Mouse (Mus musculus) hindbrain, embryonic 11.5 days (tissue): ENCODE measurements around the gene 4930404N11Rik. TPM values are rescaled to one million over a fixed set of nuclear protein-coding genes. Genes with fewer than 3 reads are reported as not detected.
A peak's percentile ranks its signal among the peaks of the same experiment; 100 is the strongest.

ENCODE experiments used
- ATAC-seq: fragments of 200-750 bp; cut with Nextera tagmentation; 2 replicates; pipeline ENCODE4 v1.8.0; 2017; ENCODE audit warnings: mild to moderate bottlenecking, moderate TSS enrichment, moderate library complexity; ENCODE audit not compliant: low FRiP score
- DNase-seq: peaks from one replicate; pipeline ENCODE4 v3.0.0-alpha.2; 2015; ENCODE audit warnings: low spot score
- H3K27ac ChIP-seq: fragments of 300-500 bp; sonication (generic); 2 replicates; pipeline ENCODE4 v1.5.1; 2014; ENCODE audit warnings: mild to moderate bottlenecking, low read depth, low read length
- H3K27me3 ChIP-seq: fragments of 300-500 bp; sonication (generic); 2 replicates; pipeline ENCODE4 v1.6.1; 2014; ENCODE audit warnings: mild to moderate bottlenecking, low read length, moderate library complexity, mixed read lengths; ENCODE audit not compliant: control insufficient read depth, insufficient read depth
- H3K36me3 ChIP-seq: fragments of 300-500 bp; sonication (generic); 2 replicates; pipeline ENCODE4 v1.6.1; 2014; ENCODE audit warnings: mild to moderate bottlenecking, low read length, moderate library complexity, mixed read lengths; ENCODE audit not compliant: control insufficient read depth, insufficient read depth
- H3K4me1 ChIP-seq: fragments of 300-500 bp; sonication (generic); replicated peaks from 2 replicates; pipeline ENCODE4 v1.6.1; 2014; ENCODE audit warnings: low read length, mixed read lengths; ENCODE audit not compliant: control insufficient read depth, insufficient read depth
- H3K4me2 ChIP-seq: fragments of 300-500 bp; sonication (generic); replicated peaks from 2 replicates; pipeline ENCODE4 v1.6.1; 2014; ENCODE audit warnings: mild to moderate bottlenecking, low read depth, low read length
- H3K4me3 ChIP-seq: fragments of 300-500 bp; sonication (generic); 2 replicates; pipeline ENCODE4 v1.5.1; 2014; ENCODE audit warnings: low read depth, low read length
- H3K9ac ChIP-seq: fragments of 300-500 bp; sonication (generic); 2 replicates; pipeline ENCODE4 v1.6.1; 2014; ENCODE audit warnings: low read depth, low read length
- H3K9me3 ChIP-seq: fragments of 300-500 bp; sonication (generic); 2 replicates; pipeline ENCODE4 v1.6.1; 2016; ENCODE audit warnings: low read length; ENCODE audit not compliant: control insufficient read depth
- WGBS: fragments of 180-500 bp; shearing (Covaris S2); extraction: QIAGEN DNeasy Blood & Tissue Kit; methylation state at CpG from one replicate; pipeline ENCODE4 v1.1.7; 2014; 5-methylcytosine and 5-hydroxymethylcytosine counted together
- polyA plus RNA-seq: library from polyadenylated mRNA; unstranded; fragments of >200 nt; fragmentation: Nextera tagmentation; extraction: Ambion mirVana; gene quantifications from 2 replicates; pipeline ENCODE4 v1.2.1, GENCODE M21; 2014

The 4930404N11Rik gene
- polyA plus RNA-seq, 1 experiment from 2014 or later: not detected

DNA sequence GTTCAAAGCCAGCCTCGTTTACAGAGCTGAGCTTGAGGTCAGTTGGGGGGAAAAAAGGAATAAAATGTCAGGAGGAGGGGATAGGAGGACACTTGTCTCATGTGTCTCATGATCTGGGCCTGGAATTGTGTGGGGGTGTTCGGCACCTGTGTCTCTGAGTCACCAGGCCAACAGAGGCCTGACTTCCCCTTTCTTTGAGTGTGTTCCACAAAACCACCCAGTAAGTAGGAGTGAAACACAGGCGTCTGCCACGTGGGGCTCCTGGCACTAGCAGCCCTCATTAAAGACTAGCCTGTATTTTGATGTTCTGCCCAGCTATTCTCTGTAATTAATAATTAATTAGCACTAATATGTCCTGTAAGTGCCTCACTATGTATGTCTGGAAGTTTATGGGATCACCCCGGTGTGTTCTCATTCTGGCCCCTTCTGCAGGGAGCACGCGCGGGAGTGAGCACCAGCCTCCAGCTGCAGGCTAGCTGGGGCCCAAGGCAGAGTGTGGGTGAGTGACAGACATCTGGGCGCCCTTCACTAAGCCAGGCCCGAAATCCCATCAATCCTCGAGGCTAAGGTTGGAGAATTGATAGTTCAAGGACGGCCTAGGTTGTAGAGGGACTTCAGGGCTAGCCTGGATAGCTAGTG, 9.1 kb downstream of the 4930404N11Rik start:
- no peak for DNase-seq
- Histone ChIP-seq H3K27me3 (no peaks in the 10 kb centered on the region; the same call in 1 of the 2 replicates), H3K9me3 (no peaks in the 10 kb centered on the region), H3K36me3 (no peaks in the 10 kb centered on the region), H3K9ac (no peak overlapping the region), H3K4me2 (no peak overlapping the region), H3K4me1 (peaks cover 9% of the 10 kb centered on the region; the same call in 1 of the 2 replicates), H3K4me3 (no peak overlapping the region; the same call in 1 of the 2 replicates), H3K27ac (no peak overlapping the region)
- ATAC-seq: peak; percentile 2; the same call in 1 of the 2 replicates
- 61% methylated on average over 12 of the region's 12 CpGs for WGBS

GRCm38 (mm10) chr10:81355533-81355932, 10.1 kb downstream of the 4930404N11Rik start:
- Histone ChIP-seq H3K27ac (no peak overlapping the region), H3K4me1 (peaks cover 9% of the 10 kb centered on the region; the same call in 1 of the 2 replicates), H3K36me3 (no peaks in the 10 kb centered on the region), H3K9ac (0 out of 2 replicates have a peak overlapping the region, but pooled peaks have one; percentile 11), H3K27me3 (no peaks in the 10 kb centered on the region; the same call in 1 of the 2 replicates), H3K9me3 (no peaks in the 10 kb centered on the region), H3K4me2 (no peak overlapping the region), H3K4me3 (no peak overlapping the region)
- 81% methylated on average over 4 of the region's 4 CpGs for WGBS
- ATAC-seq (no peak), DNase-seq (no peak)

DNA sequence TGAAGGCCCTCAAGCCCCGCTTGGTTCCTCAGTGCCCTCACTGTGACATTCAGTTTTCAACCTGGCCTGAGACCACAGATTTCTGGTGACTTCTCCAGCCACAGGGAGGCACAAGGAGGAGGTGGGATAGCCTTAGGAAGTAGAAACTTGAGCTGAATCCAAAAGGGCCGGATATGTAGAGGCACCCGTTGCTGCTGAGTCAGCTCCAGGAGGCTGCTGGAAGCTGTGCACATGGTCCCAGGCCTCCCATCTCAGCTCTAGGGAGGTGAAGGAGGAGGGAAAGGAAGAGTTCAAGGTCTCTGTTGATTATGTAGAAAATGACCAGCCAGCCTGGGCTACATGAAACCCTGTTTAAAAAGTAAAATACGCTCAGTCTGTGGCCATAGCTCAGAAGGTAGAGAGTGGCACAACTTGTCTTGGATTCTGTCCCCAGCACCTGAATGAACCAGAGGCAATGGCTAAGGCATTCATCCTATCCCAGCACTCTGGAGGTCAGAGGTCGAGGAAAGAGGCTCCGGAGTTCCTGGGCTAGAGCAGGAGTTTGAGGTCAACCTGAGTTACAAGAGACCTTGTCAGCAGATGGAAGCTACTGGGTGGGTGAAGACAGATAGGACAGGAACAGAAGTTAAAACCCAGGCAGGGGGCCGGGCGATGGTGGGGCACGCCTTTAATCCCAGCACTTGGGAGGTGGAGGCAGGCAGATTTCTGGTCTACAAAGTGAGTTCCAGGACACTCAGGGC, 10.7 kb downstream of the 4930404N11Rik start:
- WGBS: 68% methylated on average over 9 of the region's 9 CpGs
- Histone ChIP-seq H3K4me3 (no peak overlapping the region), H3K9me3 (no peaks in the 10 kb centered on the region), H3K36me3 (no peaks in the 10 kb centered on the region), H3K27ac (no peak overlapping the region), H3K9ac (no peak overlapping the region), H3K27me3 (no peaks in the 10 kb centered on the region; the same call in 1 of the 2 replicates), H3K4me1 (peaks cover 9% of the 10 kb centered on the region; the same call in 1 of the 2 replicates), H3K4me2 (no peak overlapping the region)
- ATAC-seq: no peak
- DNase-seq: no peak

DNA sequence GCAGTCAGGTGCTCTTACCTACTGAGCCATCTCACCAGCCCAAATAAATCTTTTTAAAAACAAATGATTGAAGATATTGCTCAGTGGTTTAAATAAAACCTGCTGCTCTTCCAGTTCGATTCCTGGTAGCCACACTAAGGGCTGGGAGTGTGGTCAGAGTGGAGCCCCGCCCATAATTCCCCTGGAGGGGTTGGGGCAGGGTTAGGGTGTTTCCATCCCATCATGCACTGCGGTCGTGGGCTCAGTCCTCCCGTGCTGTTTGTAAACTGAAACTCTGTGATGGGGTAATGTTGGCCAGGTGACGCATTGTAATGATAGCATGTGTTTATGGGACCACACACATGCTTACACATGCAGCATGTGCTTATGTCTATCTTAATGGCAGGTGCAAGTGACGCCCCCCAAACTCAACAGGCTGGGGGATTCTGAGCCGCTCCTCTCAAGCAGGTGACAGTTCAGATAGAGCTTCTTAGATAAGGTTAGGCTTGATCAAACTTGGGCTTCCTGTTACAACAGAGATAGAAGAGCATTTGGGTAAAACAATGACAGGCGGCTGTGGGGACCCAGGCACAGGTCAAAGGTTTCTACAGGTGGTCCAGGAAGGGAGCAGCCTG, 13.8 kb downstream of the 4930404N11Rik start:
- 27% methylated on average over 9 of the region's 9 CpGs for WGBS
- ATAC-seq: no peak
- no peak overlapping the region for H3K4me2 ChIP-seq

DNA sequence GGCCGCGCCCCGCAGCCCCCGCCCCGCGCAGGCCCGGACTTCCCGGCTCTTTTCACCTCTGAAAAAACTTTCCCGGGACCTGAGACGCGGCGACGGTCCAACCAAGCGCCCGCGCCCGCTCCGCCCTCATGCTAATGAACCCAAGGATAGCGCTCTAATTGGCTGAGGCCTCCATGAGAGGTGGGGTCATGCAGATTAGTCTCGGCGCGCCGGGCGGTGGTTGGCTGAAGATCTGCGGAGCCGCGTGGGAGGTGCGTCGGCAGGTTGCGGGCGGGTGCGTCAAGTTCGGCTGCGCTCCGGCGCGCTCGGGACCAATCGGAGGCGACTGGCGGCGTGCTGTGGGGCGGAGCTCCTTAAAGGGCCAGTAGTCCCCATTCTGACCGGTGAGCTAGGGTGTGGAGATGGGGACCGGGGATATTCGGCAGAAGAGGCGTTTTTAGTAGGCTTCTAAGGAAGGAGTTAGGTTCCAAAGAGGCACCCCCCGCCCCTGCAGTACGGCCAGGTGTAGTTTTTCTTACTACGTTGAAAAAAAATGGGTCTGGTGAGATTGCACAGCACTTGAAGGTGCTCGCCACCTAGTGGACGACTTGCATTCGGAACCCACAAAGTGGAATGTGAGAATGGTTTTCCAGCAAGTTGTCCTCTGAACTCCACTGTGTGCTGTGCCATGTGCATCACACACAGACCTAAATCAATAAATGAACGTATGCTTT, 15.1 kb downstream of the 4930404N11Rik start, which contains the start of gene Hmg20b:
Gene Hmg20b (minus strand): TSS at position 130 of the 713 bp plus-strand sequence.
- peak within 1 kb of the TSS; percentile 68; the same call in 1 of the 2 replicates for H3K27ac ChIP-seq
- peaks cover 7% of the 10 kb centered on the region; the same call in 1 of the 2 replicates for H3K27me3 ChIP-seq
- no peaks in the 10 kb centered on the region for H3K9me3 ChIP-seq
- peak within 1 kb of the TSS; percentile 88 for H3K9ac ChIP-seq
- peaks cover 13% of the 10 kb centered on the region; the same call in 1 of the 2 replicates for H3K4me1 ChIP-seq
- no peaks in the 10 kb centered on the region for H3K36me3 ChIP-seq
- peak; percentile 97 for DNase-seq
- peak; percentile 95 for ATAC-seq
- under 1% methylated on average over 54 of the region's 54 CpGs for WGBS
- peak within 1 kb of the TSS; percentile 89 for H3K4me2 ChIP-seq
- peak within 1 kb of the TSS; percentile 90 for H3K4me3 ChIP-seq

More for the DNA sequence above, 13.8 kb downstream of the 4930404N11Rik start:
- Histone ChIP-seq H3K9ac (no peak overlapping the region), H3K4me3 (no peak overlapping the region), H3K9me3 (no peaks in the 10 kb centered on the region), H3K4me1 (peaks cover 11% of the 10 kb centered on the region; the same call in 1 of the 2 replicates), H3K27me3 (peaks cover 7% of the 10 kb centered on the region; the same call in 1 of the 2 replicates), H3K36me3 (no peaks in the 10 kb centered on the region), H3K27ac (no peak overlapping the region)
- DNase-seq: no peak

- Histone ChIP-seq H3K4me3 (peak overlapping the region; percentile 90), H3K27me3 (peaks cover 10% of the 10 kb centered on the region; the same call in 1 of the 2 replicates), H3K27ac (peak overlapping the region; percentile 68; the same call in 1 of the 2 replicates), H3K9me3 (no peaks in the 10 kb centered on the region), H3K4me1 (peaks cover 13% of the 10 kb centered on the region; the same call in 1 of the 2 replicates), H3K4me2 (peak overlapping the region; percentile 89), H3K9ac (peak overlapping the region; percentile 88), H3K36me3 (no peaks in the 10 kb centered on the region; the same call in 1 of the 2 replicates)
- peak; percentile 48 for ATAC-seq
- DNase-seq: no peak
- WGBS: 0% methylated on average over 22 of the region's 29 CpGs
These were observed 15.7 kb downstream of the 4930404N11Rik start for GRCm38 (mm10) chr10:81349961-81350350.

DNA sequence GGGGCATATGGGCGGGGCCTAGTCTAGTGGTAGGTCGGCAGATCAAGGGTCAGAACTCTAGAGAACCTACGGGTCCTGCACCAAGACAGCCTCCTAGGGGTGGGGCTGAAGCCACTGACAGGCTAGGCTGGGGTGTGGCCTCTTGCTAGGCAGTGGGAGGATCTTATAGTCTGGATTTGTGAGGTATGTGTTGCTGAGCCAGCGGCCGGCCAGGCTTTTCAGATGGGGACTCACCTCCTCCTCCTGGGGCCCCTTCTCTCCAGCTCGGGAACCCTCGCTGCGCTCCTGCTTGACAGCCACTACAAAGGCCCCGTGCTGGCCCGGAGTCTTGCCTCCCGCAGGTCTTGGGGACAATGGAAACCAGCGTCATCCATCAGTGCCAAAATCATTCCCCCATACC, 16.5 kb downstream of the 4930404N11Rik start:
- H3K4me2 ChIP-seq: peak overlapping the region; percentile 89
- H3K27me3 ChIP-seq: peaks cover 17% of the 10 kb centered on the region
- no peak for DNase-seq
- H3K9ac ChIP-seq: peak overlapping the region; percentile 88
- no peak overlapping the region for H3K27ac ChIP-seq
- 3% methylated on average over 11 of the region's 12 CpGs for WGBS
- H3K4me3 ChIP-seq: peak overlapping the region; percentile 90
- no peaks in the 10 kb centered on the region; the same call in 1 of the 2 replicates for H3K36me3 ChIP-seq
- no peaks in the 10 kb centered on the region for H3K9me3 ChIP-seq
- ATAC-seq: no peak
- H3K4me1 ChIP-seq: peaks cover 13% of the 10 kb centered on the region; the same call in 1 of the 2 replicates
